Mouse (Mus musculus) myocyte (in vitro differentiated cells): Measurements from ENCODE around the gene Efcab11. TPM values are rescaled to one million over a fixed set of nuclear protein-coding genes. Genes with fewer than 3 reads are reported as not detected.

Experiments
- H3K27me3 ChIP-seq: one replicate; pipeline ENCODE4 v1.6.1; 2011; ENCODE audit not compliant: control insufficient read depth, insufficient read depth, insufficient read length
- H3K36me3 ChIP-seq: one replicate; pipeline ENCODE4 v1.6.1; 2011; ENCODE audit not compliant: control insufficient read depth, insufficient read depth
- H3K4me2 ChIP-seq: one replicate; pipeline ENCODE4 v1.6.1; 2011; ENCODE audit warnings: low read depth, control low read depth
- H3K4me3 ChIP-seq: one replicate; pipeline ENCODE4 v1.5.1; 2011; ENCODE audit warnings: mild to moderate bottlenecking, control low read depth, moderate library complexity
- H3K79me2 ChIP-seq: one replicate; pipeline ENCODE4 v1.6.1; 2011; ENCODE audit not compliant: control insufficient read depth, insufficient read depth
- H3ac ChIP-seq: one replicate; pipeline ENCODE4 v1.6.1; 2011; ENCODE audit not compliant: control insufficient read depth, insufficient read length
- CEBPB ChIP-seq: IDR thresholded peaks from 2 replicates; pipeline ENCODE4 v1.6.1; 2011; ENCODE audit warnings: mild to moderate bottlenecking, moderate library complexity; ENCODE audit not compliant: poor library complexity, insufficient read depth, severe bottlenecking
- E2F4 ChIP-seq: IDR thresholded peaks from one replicate; pipeline ENCODE4 v1.6.1; 2011; ENCODE audit warnings: mild to moderate bottlenecking, control low read depth, moderate library complexity; ENCODE audit not compliant: insufficient read depth
- MAX ChIP-seq: IDR thresholded peaks from one replicate; pipeline ENCODE4 v1.6.1; 2011; ENCODE audit warnings: low read depth, mild to moderate bottlenecking, control low read depth
- MYOD1 ChIP-seq, 3 experiments: IDR thresholded peaks; one replicate each; pipeline ENCODE4 v1.6.1; 2011; ENCODE audit warnings: control low read depth in 2 of 3, low read depth in 2 of 3, mild to moderate bottlenecking in 2 of 3, moderate library complexity in 1 of 3; ENCODE audit not compliant: insufficient read length in 2 of 3, control insufficient read depth in 1 of 3
- MYOG ChIP-seq, 3 experiments: IDR thresholded peaks; one replicate each; pipeline ENCODE4 v1.6.1; 2011; ENCODE audit warnings: control low read depth in 2 of 3, low read depth in 2 of 3, mild to moderate bottlenecking in 2 of 3; ENCODE audit not compliant: insufficient read length in 2 of 3, control insufficient read depth in 1 of 3, insufficient read depth in 1 of 3
- POLR2A ChIP-seq: IDR thresholded peaks from one replicate; pipeline ENCODE4 v1.6.1; 2011; ENCODE audit warnings: low read depth, mild to moderate bottlenecking, control low read depth, moderate library complexity; ENCODE audit not compliant: insufficient read length
- POLR2AphosphoS2 ChIP-seq: IDR thresholded peaks from one replicate; pipeline ENCODE4 v1.6.1; 2011; ENCODE audit warnings: low read depth, control low read depth; ENCODE audit not compliant: insufficient read length
- REST ChIP-seq: IDR thresholded peaks from one replicate; pipeline ENCODE4 v1.6.1; 2011; ENCODE audit warnings: mild to moderate bottlenecking, control low read depth, moderate library complexity; ENCODE audit not compliant: insufficient read depth, insufficient read length
- SRF ChIP-seq: IDR thresholded peaks from one replicate; pipeline ENCODE4 v1.6.1; 2011; ENCODE audit warnings: low read depth; ENCODE audit not compliant: control insufficient read depth, insufficient read length
- TCF12 ChIP-seq: IDR thresholded peaks from one replicate; pipeline ENCODE4 v1.6.1; 2011; ENCODE audit warnings: mild to moderate bottlenecking, control low read depth; ENCODE audit not compliant: poor library complexity, insufficient read depth, severe bottlenecking
- TCF3 ChIP-seq: IDR thresholded peaks from one replicate; pipeline ENCODE4 v1.6.1; 2011; ENCODE audit warnings: low read depth, control low read depth; ENCODE audit not compliant: insufficient read length
- USF1 ChIP-seq: IDR thresholded peaks from one replicate; pipeline ENCODE4 v1.6.1; 2011; ENCODE audit warnings: low read depth, mild to moderate bottlenecking, control low read depth, moderate library complexity
- polyA plus RNA-seq: library from polyadenylated mRNA; unstranded; fragments of >200 nt; fragmentation: generic; extraction: Trizol; gene quantifications from one replicate; pipeline ENCODE4 v1.2.1, GENCODE M21; 2012; ENCODE audit warnings: missing spikeins

The Efcab11 gene
- polyA plus RNA-seq, 1 experiment, result 3.5 TPM

DNA sequence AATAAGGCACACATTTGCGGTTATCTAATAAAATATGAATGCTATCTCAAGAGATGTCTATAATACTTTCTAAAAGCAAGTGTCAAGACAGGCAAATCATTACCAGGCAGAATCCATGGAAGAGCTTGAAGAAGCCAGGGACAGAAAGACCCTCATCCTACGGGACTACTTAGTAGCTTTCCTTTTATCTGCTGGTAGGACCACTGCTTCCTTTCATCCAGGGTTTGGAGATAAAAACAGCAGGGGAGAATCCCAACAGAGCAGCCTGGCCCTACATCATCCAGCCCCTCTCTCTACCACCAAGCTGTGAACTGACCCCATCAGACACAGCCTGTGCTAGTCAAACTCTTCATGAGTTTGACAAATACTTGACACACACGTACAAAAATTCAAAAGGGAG, 103.8 kb downstream of the Efcab11 start:
- no peak overlapping the region for H3ac ChIP-seq

DNA sequence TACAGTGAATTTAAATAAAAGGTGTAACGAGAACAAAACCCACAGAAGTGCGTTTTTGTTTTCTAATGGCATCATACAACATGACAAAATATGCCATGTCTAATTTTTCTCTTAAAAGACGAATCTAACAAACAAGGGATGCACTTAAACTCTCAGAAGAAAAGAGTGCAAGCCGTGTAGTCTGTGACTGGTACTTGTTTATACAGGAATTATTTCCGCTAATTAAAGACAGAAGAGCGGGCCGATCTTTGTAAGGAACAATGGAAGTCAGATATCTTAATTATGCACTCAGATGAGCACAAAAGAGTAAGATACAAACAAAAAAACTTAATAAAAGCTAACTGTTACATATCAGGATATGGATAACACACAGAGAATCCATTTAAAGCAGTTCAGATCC, 104.3 kb downstream of the Efcab11 start:
- TF ChIP-seq USF1, result no peak
- no peak for TF ChIP-seq MYOG (IDR thresholded peaks at IDR 0.05; ENCODE audit: control insufficient read depth in 1 of 3, insufficient read depth in 1 of 3, insufficient read length in 2 of 3, low read depth in 2 of 3)
- TF ChIP-seq TCF3, result no peak
- no peak for TF ChIP-seq REST
- no peak for TF ChIP-seq MYOD1 (IDR thresholded peaks at IDR 0.05; ENCODE audit: control insufficient read depth in 1 of 3, insufficient read length in 2 of 3, low read depth in 2 of 3)
- no peak for TF ChIP-seq POLR2AphosphoS2
- TF ChIP-seq SRF, result no peak
- no peaks in the 10 kb centered on the region for H3K36me3 ChIP-seq
- no peaks in the 10 kb centered on the region for H3K79me2 ChIP-seq
- no peaks in the 10 kb centered on the region for H3K27me3 ChIP-seq
- H3ac ChIP-seq, result no peak overlapping the region
- H3K4me3 ChIP-seq, result no peak overlapping the region
- no peak overlapping the region for H3K4me2 ChIP-seq

More for the DNA sequence above, 103.8 kb downstream of the Efcab11 start:
- Histone ChIP-seq H3K4me2 (no peak overlapping the region), H3K27me3 (no peaks in the 10 kb centered on the region), H3K36me3 (no peaks in the 10 kb centered on the region), H3K79me2 (no peaks in the 10 kb centered on the region), H3K4me3 (no peak overlapping the region)
- TF ChIP-seq TCF12 (no peak), SRF (no peak), POLR2AphosphoS2 (no peak), POLR2A (no peak), MAX (no peak), REST (no peak), CEBPB (no peak), TCF3 (no peak), MYOG (IDR thresholded peaks at IDR 0.05; ENCODE audit: control insufficient read depth in 1 of 3, insufficient read depth in 1 of 3, insufficient read length in 2 of 3, low read depth in 2 of 3) (no peak), USF1 (no peak), E2F4 (no peak), MYOD1 (IDR thresholded peaks at IDR 0.05; ENCODE audit: control insufficient read depth in 1 of 3, insufficient read length in 2 of 3, low read depth in 2 of 3) (no peak)

DNA sequence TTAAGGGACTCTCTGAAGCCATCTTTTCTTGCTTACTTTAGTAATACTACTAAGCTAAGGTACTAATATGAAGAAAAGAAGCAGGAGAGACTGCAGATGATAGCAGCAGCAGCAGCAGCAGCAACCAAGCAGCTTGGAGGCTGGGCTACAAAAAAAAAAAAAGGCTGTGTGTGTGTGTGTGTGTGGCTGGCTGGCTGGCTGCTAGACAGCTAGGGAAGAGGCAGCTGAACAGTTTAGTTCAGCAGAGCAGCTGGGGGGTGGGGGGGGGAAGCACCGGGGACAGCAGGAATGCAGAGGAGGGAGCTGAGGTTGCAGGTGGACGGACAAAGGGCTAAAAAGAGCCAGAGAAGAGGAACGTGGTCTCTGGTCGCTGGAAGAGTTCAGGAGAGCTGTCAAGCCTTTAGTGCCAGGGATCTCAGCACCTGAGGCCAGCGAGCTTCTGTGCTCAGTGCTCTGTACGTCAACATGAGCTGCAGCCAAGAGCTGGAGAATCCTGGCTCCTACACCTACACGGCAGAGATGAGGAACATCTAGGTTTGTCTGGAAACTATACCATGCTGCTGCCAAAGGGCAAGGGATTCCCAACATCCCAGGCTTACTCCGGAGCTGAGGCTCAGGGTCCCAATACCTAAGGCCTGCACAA, 107.6 kb downstream of the Efcab11 start:
- Histone ChIP-seq H3ac (no peak overlapping the region), H3K36me3 (no peaks in the 10 kb centered on the region), H3K79me2 (no peaks in the 10 kb centered on the region), H3K27me3 (no peaks in the 10 kb centered on the region), H3K4me2 (no peak overlapping the region), H3K4me3 (no peak overlapping the region)
- TF ChIP-seq E2F4 (no peak), USF1 (no peak)

DNA sequence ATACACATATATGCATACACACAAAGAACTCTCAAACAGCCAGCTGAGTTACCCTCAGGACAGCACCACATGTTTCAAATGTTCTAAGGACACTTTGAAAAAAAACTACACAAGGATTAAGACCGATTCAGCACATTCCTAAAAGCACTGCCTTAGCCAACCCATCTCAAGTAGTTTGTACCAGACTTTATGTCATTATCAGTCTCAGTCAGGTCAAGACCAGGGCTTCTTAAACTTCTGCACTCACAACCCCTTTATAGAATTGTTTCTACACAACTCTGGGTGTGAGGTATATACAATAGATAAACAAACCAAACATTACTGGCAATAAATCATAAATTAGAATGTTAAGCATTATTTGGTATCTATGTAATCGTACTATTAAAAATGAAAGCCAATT, 109.4 kb downstream of the Efcab11 start:
- Histone ChIP-seq H3K27me3 (no peaks in the 10 kb centered on the region), H3K79me2 (no peaks in the 10 kb centered on the region), H3K4me3 (no peak overlapping the region), H3K36me3 (no peaks in the 10 kb centered on the region), H3K4me2 (no peak overlapping the region), H3ac (no peak overlapping the region)
- TF ChIP-seq CEBPB (no peak), USF1 (no peak)

DNA sequence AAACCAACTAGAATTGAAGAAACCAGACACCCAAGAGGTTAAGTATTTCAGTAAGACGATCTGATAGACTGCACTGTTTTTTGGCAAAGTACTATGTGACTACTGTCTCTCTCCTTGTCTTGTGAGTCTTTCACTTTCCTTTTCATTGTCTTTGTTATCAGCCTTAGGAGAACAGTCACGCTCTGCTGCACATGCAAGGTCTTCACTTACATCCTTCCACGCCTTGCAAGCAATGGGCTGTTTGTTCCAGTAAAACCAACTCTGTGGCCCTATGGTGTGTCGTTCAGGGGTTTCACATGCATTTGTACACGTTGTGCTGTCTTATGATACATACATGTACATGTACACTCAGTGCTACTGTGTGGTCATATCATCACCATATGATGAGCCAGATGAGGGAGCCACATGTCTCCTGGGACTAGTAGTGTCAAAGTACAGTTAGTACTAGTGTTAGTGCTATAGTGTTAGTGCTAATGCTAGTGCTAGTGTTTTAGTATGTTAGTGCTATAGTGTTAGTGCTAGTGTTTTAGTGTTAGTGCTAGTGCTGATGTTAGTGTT, 110.5 kb downstream of the Efcab11 start:
- no peaks in the 10 kb centered on the region for H3K36me3 ChIP-seq
- TF ChIP-seq TCF12, result no peak
- TF ChIP-seq POLR2A, result no peak
- no peak for TF ChIP-seq REST
- no peak for TF ChIP-seq E2F4
- TF ChIP-seq USF1, result no peak
- TF ChIP-seq CEBPB, result no peak
- no peak for TF ChIP-seq TCF3
- TF ChIP-seq MAX, result no peak
- H3ac ChIP-seq, result no peak overlapping the region
- no peak overlapping the region for H3K4me2 ChIP-seq
- no peaks in the 10 kb centered on the region for H3K27me3 ChIP-seq
- no peaks in the 10 kb centered on the region for H3K79me2 ChIP-seq
- H3K4me3 ChIP-seq, result no peak overlapping the region
